Mouse (Mus musculus) embryonic facial prominence, embryonic 12.5 days (tissue): Measurements from ENCODE around the gene Ppfia4. TPM values are rescaled to one million over a fixed set of nuclear protein-coding genes. Genes with fewer than 3 reads are reported as not detected.
A peak's percentile ranks its signal among the peaks of the same experiment; 100 is the strongest.

Experiments used
- ATAC-seq: fragments of 200-750 bp; cut with Nextera tagmentation; 2 replicates; pipeline ENCODE4 v1.8.0; 2017; ENCODE audit not compliant: insufficient number of reproducible peaks, insufficient read depth, low FRiP score, low TSS enrichment
- H3K27ac ChIP-seq: fragments of 300-500 bp; sonication (generic); 2 replicates; pipeline ENCODE4 v1.5.1; 2016; ENCODE audit warnings: mild to moderate bottlenecking
- H3K27me3 ChIP-seq: fragments of 300-500 bp; sonication (generic); 2 replicates; pipeline ENCODE4 v1.6.1; 2016; ENCODE audit warnings: mild to moderate bottlenecking, moderate library complexity
- H3K36me3 ChIP-seq: fragments of 300-500 bp; sonication (generic); 2 replicates; pipeline ENCODE4 v1.6.1; 2016; ENCODE audit warnings: mild to moderate bottlenecking
- H3K4me1 ChIP-seq: fragments of 300-500 bp; sonication (generic); 2 replicates; pipeline ENCODE4 v1.6.1; 2016
- H3K4me2 ChIP-seq: fragments of 300-500 bp; sonication (generic); replicated peaks from 2 replicates; pipeline ENCODE4 v1.6.1; 2016; ENCODE audit warnings: mild to moderate bottlenecking, moderate library complexity
- H3K4me3 ChIP-seq: fragments of 300-500 bp; sonication (generic); 2 replicates; pipeline ENCODE4 v1.5.1; 2016; ENCODE audit warnings: mild to moderate bottlenecking
- H3K9ac ChIP-seq: fragments of 300-500 bp; sonication (generic); 2 replicates; pipeline ENCODE4 v1.6.1; 2016; ENCODE audit warnings: mild to moderate bottlenecking, moderate library complexity
- H3K9me3 ChIP-seq: fragments of 300-500 bp; sonication (generic); 2 replicates; pipeline ENCODE4 v1.6.1; 2016; ENCODE audit warnings: mild to moderate bottlenecking, moderate library complexity
- WGBS: fragments of 180-500 bp; shearing (Covaris S2); methylation state at CpG from one replicate; pipeline ENCODE4 v1.1.7; 2016; 5-methylcytosine and 5-hydroxymethylcytosine counted together
- polyA plus RNA-seq: library from polyadenylated mRNA; unstranded; fragments of >200 nt; fragmentation: Nextera tagmentation; extraction: Ambion mirVana; gene quantifications from 2 replicates; pipeline ENCODE4 v1.2.1, GENCODE M21; 2016

Ppfia4 gene
- polyA plus RNA-seq, 1 experiment from 2014 or later: 7.0 TPM

DNA sequence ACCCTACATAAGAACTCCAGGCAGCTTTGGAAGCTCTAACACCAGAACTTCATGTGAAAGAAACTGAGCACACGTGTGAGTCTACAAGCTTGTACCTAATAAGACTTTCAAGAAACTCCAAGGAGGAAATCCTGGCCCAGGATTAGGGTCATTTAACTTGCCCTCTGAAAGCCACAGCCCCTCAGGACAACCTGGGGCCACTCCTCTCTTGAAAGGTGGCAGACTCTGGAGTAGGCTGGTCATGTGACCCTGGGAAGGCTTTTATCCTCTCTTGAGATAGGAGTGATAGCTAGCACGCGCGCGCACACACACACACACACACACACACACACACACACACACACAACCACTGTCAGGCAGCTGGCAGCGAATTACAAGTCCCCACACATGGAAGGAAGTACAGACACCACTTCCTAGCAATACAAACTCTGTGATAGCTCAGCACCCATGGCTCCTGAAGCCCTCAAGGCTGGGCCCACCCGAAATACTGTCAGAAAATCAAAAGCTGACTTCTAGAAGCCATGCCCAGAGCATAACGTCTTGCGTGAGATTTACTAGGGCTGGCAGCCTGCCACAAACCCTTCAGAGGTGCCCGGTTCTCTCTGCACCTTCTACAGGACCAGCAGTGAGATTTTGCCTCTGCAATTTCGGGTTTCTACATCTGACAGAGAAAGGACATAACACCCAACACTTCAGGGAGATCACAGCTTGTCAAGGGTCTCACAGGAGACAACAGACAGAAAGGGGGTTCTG is 4.4 kb upstream of the Ppfia4 start:
- no peaks in the 10 kb centered on the region for H3K27me3 ChIP-seq
- no peak overlapping the region for H3K27ac ChIP-seq
- H3K9me3 ChIP-seq: no peaks in the 10 kb centered on the region
- H3K4me1 ChIP-seq: peaks cover 24% of the 10 kb centered on the region
- H3K9ac ChIP-seq: no peak overlapping the region
- H3K36me3 ChIP-seq: no peaks in the 10 kb centered on the region
- ATAC-seq: no peak
- H3K4me2 ChIP-seq: no peak overlapping the region
- WGBS: 85% methylated on average over 11 of the region's 11 CpGs
- no peak overlapping the region for H3K4me3 ChIP-seq

DNA sequence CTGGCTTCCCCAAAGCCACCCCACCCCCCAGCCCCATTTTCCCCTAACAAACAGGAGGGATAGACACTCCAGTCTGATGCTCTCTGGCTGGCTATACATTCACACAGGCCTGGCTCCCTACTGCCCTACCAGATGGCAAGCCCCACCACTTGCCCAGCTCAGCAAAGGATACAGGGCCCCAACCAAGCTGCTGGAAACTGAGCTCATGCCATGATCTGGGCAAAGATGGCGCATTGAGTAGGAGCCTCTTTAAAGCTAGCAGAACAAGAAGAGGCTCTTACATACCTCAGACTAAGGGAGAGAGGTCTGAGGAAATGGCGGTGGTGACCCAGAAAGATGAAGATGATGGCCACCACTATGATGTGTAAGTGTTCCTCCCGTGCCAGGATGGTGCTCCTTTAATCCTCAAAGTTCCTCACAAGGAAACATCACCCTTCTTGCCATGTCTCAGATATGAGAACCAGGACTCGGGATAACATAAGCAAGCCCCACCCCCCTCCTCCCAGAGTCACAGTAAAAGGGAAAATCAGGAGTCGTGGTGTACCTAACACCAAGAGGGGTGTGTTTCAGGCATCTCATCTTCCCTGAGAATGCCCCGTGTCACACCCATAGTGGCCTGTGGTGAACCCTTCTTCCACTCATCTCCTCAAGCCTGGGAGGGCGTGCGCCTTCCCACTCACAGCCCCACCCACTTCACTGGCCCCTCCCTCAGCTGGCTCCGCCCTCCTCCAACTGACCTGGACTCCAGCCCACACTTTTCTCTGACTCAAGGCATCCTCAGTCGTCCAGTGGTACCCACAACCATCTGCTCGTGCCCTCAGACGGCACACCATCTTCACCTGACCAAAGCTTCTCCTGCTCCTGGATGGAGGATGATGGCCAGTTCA is 3.4 kb upstream of the Ppfia4 start:
- Histone ChIP-seq H3K9me3 (no peaks in the 10 kb centered on the region), H3K4me3 (no peak overlapping the region), H3K4me1 (peaks cover 24% of the 10 kb centered on the region), H3K4me2 (no peak overlapping the region), H3K36me3 (no peaks in the 10 kb centered on the region), H3K27me3 (no peaks in the 10 kb centered on the region), H3K9ac (no peak overlapping the region), H3K27ac (no peak overlapping the region)
- no peak for ATAC-seq
- 83% methylated on average over 12 of the region's 12 CpGs for WGBS

GRCm38 (mm10) chr1:134335211-134335923 is 2.6 kb upstream of the Ppfia4 start:
- no peaks in the 10 kb centered on the region for H3K36me3 ChIP-seq
- peaks cover 24% of the 10 kb centered on the region for H3K4me1 ChIP-seq
- no peaks in the 10 kb centered on the region for H3K27me3 ChIP-seq
- H3K4me2 ChIP-seq: no peak overlapping the region
- WGBS: 72% methylated on average over 13 of the region's 13 CpGs
- no peak overlapping the region for H3K27ac ChIP-seq
- H3K4me3 ChIP-seq: no peak overlapping the region
- H3K9me3 ChIP-seq: no peaks in the 10 kb centered on the region
- no peak for ATAC-seq
- no peak overlapping the region for H3K9ac ChIP-seq

DNA sequence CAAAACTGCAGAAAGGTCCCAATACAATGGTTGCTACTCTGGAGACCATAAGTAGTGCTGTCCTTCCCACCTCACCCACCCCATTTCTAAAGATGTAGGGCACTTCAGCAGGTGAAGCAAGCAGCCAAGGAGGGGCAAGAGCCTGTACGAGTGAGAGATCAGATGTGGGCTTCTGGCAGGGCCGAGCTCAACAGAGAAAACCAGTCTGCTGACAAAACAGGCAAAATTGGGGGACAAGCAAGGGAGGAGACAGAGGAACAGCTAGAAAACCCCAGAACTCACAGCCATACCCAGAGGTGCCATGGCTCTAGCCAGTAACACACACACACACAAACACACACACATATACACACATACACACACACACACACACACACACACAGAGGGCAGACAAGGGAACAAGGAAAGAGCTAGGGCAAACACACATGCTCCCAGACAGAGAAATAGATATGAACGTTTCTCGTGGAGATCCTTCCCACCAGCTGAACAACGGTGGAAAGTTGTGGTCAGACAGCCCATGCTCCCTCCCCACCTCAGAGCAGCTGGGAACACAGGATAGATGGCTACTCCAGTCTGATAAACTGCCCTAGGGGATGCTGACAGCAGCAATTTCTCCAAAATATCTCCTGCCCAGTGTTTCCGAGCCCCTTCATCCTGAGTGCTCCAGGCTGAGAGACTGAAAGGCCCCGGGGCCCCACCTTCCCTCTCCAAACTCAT is 1.5 kb upstream of the Ppfia4 start:
- no peaks in the 10 kb centered on the region for H3K27me3 ChIP-seq
- ATAC-seq: no peak
- no peak overlapping the region for H3K4me2 ChIP-seq
- no peak overlapping the region for H3K9ac ChIP-seq
- no peaks in the 10 kb centered on the region for H3K36me3 ChIP-seq
- no peak overlapping the region for H3K4me3 ChIP-seq
- H3K9me3 ChIP-seq: no peaks in the 10 kb centered on the region
- H3K4me1 ChIP-seq: peaks cover 24% of the 10 kb centered on the region
- H3K27ac ChIP-seq: no peak overlapping the region
- WGBS: 66% methylated on average over 7 of the region's 7 CpGs

- ATAC-seq: no peak
- peaks cover 24% of the 10 kb centered on the region for H3K4me1 ChIP-seq
- H3K36me3 ChIP-seq: no peaks in the 10 kb centered on the region
- no peak overlapping the region for H3K27ac ChIP-seq
- H3K4me3 ChIP-seq: no peak overlapping the region
- no peaks in the 10 kb centered on the region for H3K9me3 ChIP-seq
- no peak overlapping the region for H3K9ac ChIP-seq
- H3K4me2 ChIP-seq: no peak overlapping the region
- H3K27me3 ChIP-seq: 0 out of 2 replicates have a peak, but pooled peaks cover 5% of the 10 kb centered on the region
- 81% methylated on average over 10 of the region's 10 CpGs for WGBS
Measured at GRCm38 (mm10) chr1:134333371-134334110, 813 bp upstream of the Ppfia4 start.

- H3K4me1 ChIP-seq: peaks cover 24% of the 10 kb centered on the region
- no peak overlapping the region for H3K27ac ChIP-seq
- no peaks in the 10 kb centered on the region for H3K9me3 ChIP-seq
- H3K4me2 ChIP-seq: no peak overlapping the region
- no peak overlapping the region for H3K4me3 ChIP-seq
- 0 out of 2 replicates have a peak, but pooled peaks cover 5% of the 10 kb centered on the region for H3K27me3 ChIP-seq
- no peak for ATAC-seq
- 58% methylated on average over 20 of the region's 20 CpGs for WGBS
- no peaks in the 10 kb centered on the region; the same call in 1 of the 2 replicates for H3K36me3 ChIP-seq
- no peak overlapping the region for H3K9ac ChIP-seq
Measured at GRCm38 (mm10) chr1:134331879-134332635, 671 bp downstream of the Ppfia4 start.

- Histone ChIP-seq H3K9ac (no peak overlapping the region), H3K9me3 (no peaks in the 10 kb centered on the region), H3K4me3 (no peak overlapping the region), H3K4me2 (no peak overlapping the region), H3K36me3 (no peaks in the 10 kb centered on the region; the same call in 1 of the 2 replicates), H3K27me3 (0 out of 2 replicates have a peak, but pooled peaks cover 5% of the 10 kb centered on the region), H3K4me1 (no peaks in the 10 kb centered on the region), H3K27ac (no peak overlapping the region)
- no peak for ATAC-seq
- WGBS: 92% methylated on average over 12 of the region's 12 CpGs
Measured at GRCm38 (mm10) chr1:134326841-134327346, 5.8 kb downstream of the Ppfia4 start.

DNA sequence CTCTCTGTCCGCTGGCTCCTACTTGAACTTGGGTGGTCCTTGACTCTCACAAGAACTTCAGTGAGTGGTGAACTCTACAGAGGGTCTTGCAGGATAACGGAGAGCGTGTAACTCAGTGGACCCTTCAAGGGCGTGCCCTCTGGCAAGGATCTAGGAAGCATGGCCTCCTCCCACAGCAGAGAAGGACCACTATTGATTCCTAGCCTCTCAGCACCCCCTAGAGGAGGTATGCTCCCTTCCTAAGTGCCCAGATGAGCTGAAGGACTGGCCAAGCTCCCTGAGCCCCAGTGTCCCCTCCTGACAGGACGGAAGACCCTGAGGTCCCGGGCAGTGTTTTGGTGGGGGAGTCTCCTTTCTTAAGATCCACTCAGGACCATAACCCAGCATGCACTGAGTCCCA is 10.1 kb downstream of the Ppfia4 start:
- Histone ChIP-seq H3K27me3 (no peaks in the 10 kb centered on the region), H3K4me2 (no peak overlapping the region), H3K27ac (no peak overlapping the region), H3K9me3 (no peaks in the 10 kb centered on the region), H3K4me1 (peaks cover 9% of the 10 kb centered on the region; the same call in 1 of the 2 replicates), H3K4me3 (no peak overlapping the region), H3K36me3 (no peaks in the 10 kb centered on the region; the same call in 1 of the 2 replicates), H3K9ac (no peak overlapping the region)
- ATAC-seq: no peak
- 82% methylated on average over 6 of the region's 6 CpGs for WGBS

GRCm38 (mm10) chr1:134320691-134321301 is 11.9 kb downstream of the Ppfia4 start:
- no peak overlapping the region for H3K27ac ChIP-seq

More at GRCm38 (mm10) chr1:134320691-134321301, 11.9 kb downstream of the Ppfia4 start:
- no peaks in the 10 kb centered on the region for H3K9me3 ChIP-seq
- no peaks in the 10 kb centered on the region for H3K36me3 ChIP-seq
- no peaks in the 10 kb centered on the region for H3K27me3 ChIP-seq
- H3K4me3 ChIP-seq: no peak overlapping the region
- no peak overlapping the region for H3K4me2 ChIP-seq
- WGBS: 39% methylated on average over 14 of the region's 14 CpGs
- H3K9ac ChIP-seq: no peak overlapping the region
- H3K4me1 ChIP-seq: peaks cover 9% of the 10 kb centered on the region; the same call in 1 of the 2 replicates
- peak; percentile 44; the same call in 1 of the 2 replicates for ATAC-seq
